Mouse (Mus musculus) T-helper 1 cell (primary cell): Measurements from ENCODE around the gene Ifrd2.

ENCODE experiments used
- in situ Hi-C: fragments of 300-600 bp; cut with MboI, MseI; formaldehyde crosslinking; loops from one replicate; pipeline ENCODE4 v1.15.1; 2025; ENCODE audit warnings: high pct_unique_total_duplicates

Gene Ifrd2

GRCm38 (mm10) chr9:107634406-107635278, 47.2 kb downstream of the Ifrd2 start:
- in situ Hi-C loops, result no loop called here

- in situ Hi-C loops, result no loop called here
Measured at GRCm38 (mm10) chr9:107635279-107636028, 48.0 kb downstream of the Ifrd2 start, which contains the start of gene Gnai2. Gene Gnai2, minus strand, starts transcription at chr9:107635367.

- in situ Hi-C loops, result no loop called here
Measured at GRCm38 (mm10) chr9:107637070-107637469, 49.6 kb downstream of the Ifrd2 start.

- in situ Hi-C loops, result loop anchor here (10.0 kb wide), 1 partner anchor 956 kb away; the partner anchor contains the start of gene Tex264
Measured at GRCm38 (mm10) chr9:107640257-107640772, 52.9 kb downstream of the Ifrd2 start.

GRCm38 (mm10) chr9:107641666-107642065, 54.2 kb downstream of the Ifrd2 start:
- in situ Hi-C loops, result loop anchor here (10.0 kb wide), 1 partner anchor 957 kb away; the partner anchor contains the start of gene Tex264
